Mouse (Mus musculus) heart, embryonic 12.5 days (tissue): ENCODE results near the gene Trp53bp2. TPM values are rescaled to one million over a fixed set of nuclear protein-coding genes. Genes with fewer than 3 reads are reported as not detected.

Experiments used
- ATAC-seq: fragments of 200-750 bp; cut with Nextera tagmentation; 2 replicates; pipeline ENCODE4 v1.8.0; 2017; ENCODE audit warnings: moderate TSS enrichment, moderate library complexity; ENCODE audit not compliant: insufficient number of reproducible peaks, low FRiP score
- H3K27ac ChIP-seq: fragments of 300-500 bp; sonication (generic); 2 replicates; pipeline ENCODE4 v1.5.1; 2016; ENCODE audit warnings: mild to moderate bottlenecking, moderate library complexity; ENCODE audit not compliant: poor library complexity, severe bottlenecking
- H3K27me3 ChIP-seq: fragments of 300-500 bp; sonication (generic); replicated peaks from 2 replicates; pipeline ENCODE4 v1.6.1; 2016; ENCODE audit warnings: mild to moderate bottlenecking, moderate library complexity
- H3K36me3 ChIP-seq: fragments of 300-500 bp; sonication (generic); 2 replicates; pipeline ENCODE4 v1.6.1; 2016; ENCODE audit warnings: mild to moderate bottlenecking, moderate library complexity
- H3K4me1 ChIP-seq: fragments of 300-500 bp; sonication (generic); replicated peaks from 2 replicates; pipeline ENCODE4 v1.6.1; 2016; ENCODE audit warnings: mild to moderate bottlenecking
- H3K4me2 ChIP-seq: fragments of 300-500 bp; sonication (generic); 2 replicates; pipeline ENCODE4 v1.6.1; 2016; ENCODE audit warnings: mild to moderate bottlenecking, moderate library complexity
- H3K4me3 ChIP-seq: fragments of 300-500 bp; sonication (generic); 2 replicates; pipeline ENCODE4 v1.5.1; 2016; ENCODE audit warnings: mild to moderate bottlenecking
- H3K9ac ChIP-seq: fragments of 300-500 bp; sonication (generic); 2 replicates; pipeline ENCODE4 v1.6.1; 2016; ENCODE audit warnings: mild to moderate bottlenecking, moderate library complexity
- H3K9me3 ChIP-seq: fragments of 300-500 bp; sonication (generic); replicated peaks from 2 replicates; pipeline ENCODE4 v1.6.1; 2016; ENCODE audit warnings: mild to moderate bottlenecking, moderate library complexity
- WGBS: fragments of 180-500 bp; shearing (Covaris S2); methylation state at CpG from one replicate; pipeline ENCODE4 v1.1.7; 2016; 5-methylcytosine and 5-hydroxymethylcytosine counted together
- polyA plus RNA-seq: library from polyadenylated mRNA; unstranded; fragments of >200 nt; fragmentation: Nextera tagmentation; extraction: Ambion mirVana; gene quantifications from 2 replicates; pipeline ENCODE4 v1.2.1, GENCODE M21; 2016

Trp53bp2 gene
- polyA plus RNA-seq, 1 experiment from 2014 or later = 18.9 TPM

GRCm38 (mm10) chr1:182408243-182408642 lies 729 bp upstream of the Trp53bp2 start:
- Histone ChIP-seq H3K4me2 (peak overlapping the region; percentile 71), H3K27me3 (no peaks in the 10 kb centered on the region), H3K9me3 (no peaks in the 10 kb centered on the region), H3K27ac (peak overlapping the region; percentile 88), H3K4me1 (peaks cover 21% of the 10 kb centered on the region), H3K9ac (peak overlapping the region; percentile 93), H3K36me3 (no peaks in the 10 kb centered on the region), H3K4me3 (peak overlapping the region; percentile 85)
- no peak for ATAC-seq
- WGBS = 3% methylated on average over 13 of the region's 13 CpGs

DNA sequence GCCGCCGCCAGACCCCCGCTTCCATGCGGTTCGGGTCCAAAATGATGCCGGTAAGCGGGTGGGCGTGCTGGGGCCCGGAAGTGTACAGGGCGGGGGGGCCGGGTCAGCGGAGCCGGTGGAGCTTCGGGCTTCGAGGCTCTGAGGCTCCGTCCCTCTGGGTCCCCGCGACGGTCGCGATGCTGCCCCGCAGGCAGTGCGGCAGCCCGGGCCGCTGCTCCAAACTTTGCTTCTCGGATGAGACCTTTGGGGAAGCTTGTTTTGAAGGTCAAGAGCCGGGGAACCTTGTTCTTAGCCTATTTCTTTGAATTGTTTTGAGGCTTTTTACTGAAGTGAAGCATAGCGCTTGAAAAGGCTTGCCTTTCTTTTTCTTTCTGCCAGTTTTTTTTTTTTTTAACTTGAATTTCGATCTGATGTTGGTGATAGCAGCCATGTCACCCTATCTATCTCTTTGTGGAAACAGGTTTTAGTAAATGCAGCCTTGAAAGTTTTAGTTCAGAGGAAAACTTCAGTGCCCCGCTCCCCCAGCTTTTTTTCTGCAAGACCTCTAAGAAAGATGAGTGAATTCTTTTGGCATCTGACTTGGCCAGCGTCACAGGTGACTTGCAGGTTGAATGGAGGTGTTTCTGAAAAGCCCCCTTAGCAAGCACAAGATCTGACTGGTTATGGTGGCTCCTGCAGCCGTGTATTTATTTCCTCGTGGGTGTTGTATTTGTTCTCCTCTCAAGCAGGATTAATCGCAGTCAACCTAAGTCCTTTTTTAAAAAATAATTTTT lies 615 bp downstream of the Trp53bp2 start:
- 1% methylated on average over 33 of the region's 34 CpGs for WGBS
- no peaks in the 10 kb centered on the region for H3K9me3 ChIP-seq
- H3K4me3 ChIP-seq = peak overlapping the region; percentile 85
- peak overlapping the region; percentile 93 for H3K9ac ChIP-seq
- H3K36me3 ChIP-seq = no peaks in the 10 kb centered on the region
- peaks cover 25% of the 10 kb centered on the region for H3K4me1 ChIP-seq
- H3K4me2 ChIP-seq = peak overlapping the region; percentile 71
- no peaks in the 10 kb centered on the region for H3K27me3 ChIP-seq
- ATAC-seq = peak; percentile 73
- peak overlapping the region; percentile 87 for H3K27ac ChIP-seq

DNA sequence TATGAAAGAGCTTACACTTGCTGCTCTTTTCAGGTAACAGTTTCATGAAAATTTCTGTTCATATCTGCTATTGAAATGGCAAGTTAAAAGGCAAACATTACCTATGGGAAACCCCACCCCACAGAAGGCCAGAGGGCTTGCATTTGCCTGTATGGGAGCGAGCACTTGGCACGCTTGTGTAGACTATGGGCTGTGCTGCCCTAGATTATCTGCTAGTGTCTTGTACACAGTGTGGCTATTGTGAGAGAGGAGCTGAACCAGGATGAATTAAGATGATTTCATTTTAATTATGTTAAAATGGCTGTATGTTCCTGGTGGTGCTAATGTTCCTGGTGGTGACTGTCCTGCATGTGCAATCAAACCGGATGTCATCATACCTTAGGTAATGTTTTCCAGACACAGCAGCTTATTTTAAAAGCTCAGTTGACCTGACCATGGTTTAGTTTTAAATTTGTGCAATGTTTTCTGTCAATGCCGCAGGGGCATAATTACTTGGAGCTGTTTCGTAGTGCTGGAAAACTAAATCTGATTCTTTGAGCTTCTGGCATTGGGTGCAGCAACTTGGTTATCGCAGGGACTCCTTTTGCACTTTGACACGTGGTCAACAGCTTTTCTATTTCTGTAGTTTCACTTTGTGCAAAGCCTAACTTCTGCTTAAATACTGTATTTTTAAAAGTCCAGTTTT lies 3.8 kb downstream of the Trp53bp2 start:
- Histone ChIP-seq H3K27ac (peak overlapping the region; percentile 56), H3K27me3 (no peaks in the 10 kb centered on the region), H3K4me3 (no peak overlapping the region), H3K4me2 (peak overlapping the region; percentile 33; the same call in 1 of the 2 replicates), H3K9me3 (no peaks in the 10 kb centered on the region), H3K36me3 (no peaks in the 10 kb centered on the region), H3K4me1 (peaks cover 35% of the 10 kb centered on the region), H3K9ac (no peak overlapping the region)
- no peak for ATAC-seq
- 52% methylated on average over 7 of the region's 7 CpGs for WGBS

DNA sequence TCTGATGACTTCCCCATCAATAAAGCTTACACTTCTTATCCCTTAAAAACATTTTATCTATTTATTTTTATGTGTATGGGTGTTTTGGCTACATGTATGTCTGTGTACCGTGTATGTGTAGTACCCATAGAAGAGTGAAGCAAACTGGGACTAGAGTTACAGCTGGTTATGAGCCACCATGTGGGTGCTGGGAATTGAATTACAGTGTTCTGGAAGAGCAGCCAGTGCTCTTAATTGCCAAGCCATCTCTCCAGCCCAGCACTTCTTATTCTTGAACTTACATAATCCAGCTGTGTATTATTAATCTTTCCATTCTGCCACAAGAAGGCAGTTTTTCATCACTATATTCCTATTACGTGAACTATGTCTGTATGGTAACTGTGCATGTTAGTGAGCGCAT lies 10.5 kb downstream of the Trp53bp2 start:
- Histone ChIP-seq H3K4me1 (peaks cover 38% of the 10 kb centered on the region), H3K9me3 (no peaks in the 10 kb centered on the region), H3K4me2 (no peak overlapping the region), H3K36me3 (no peaks in the 10 kb centered on the region), H3K9ac (no peak overlapping the region), H3K4me3 (no peak overlapping the region), H3K27ac (no peak overlapping the region), H3K27me3 (no peaks in the 10 kb centered on the region)
- no peak for ATAC-seq
- whole genome bisulfite sequencing = 93% methylated on average over 3 of the region's 3 CpGs

DNA sequence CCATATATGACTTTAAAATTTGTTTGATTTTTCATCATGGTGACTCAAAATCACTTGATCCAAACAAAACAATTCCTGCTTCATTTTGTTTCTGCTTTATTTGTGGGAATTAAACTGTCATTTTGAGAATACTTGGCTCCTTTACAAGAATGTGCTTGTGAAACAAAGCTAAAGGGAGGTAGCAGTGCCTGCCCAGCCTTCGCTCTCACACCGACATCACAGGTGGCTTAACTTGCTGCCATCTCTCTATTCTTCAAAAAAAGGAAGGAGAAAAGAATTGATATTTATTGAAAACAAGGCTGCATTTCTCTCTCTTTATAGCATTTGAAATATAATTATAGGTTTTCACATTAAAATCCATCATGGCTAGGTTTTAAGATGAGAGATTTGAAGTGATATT lies 15.3 kb downstream of the Trp53bp2 start:
- Histone ChIP-seq H3K9ac (no peak overlapping the region), H3K27ac (no peak overlapping the region), H3K4me1 (peaks cover 44% of the 10 kb centered on the region), H3K4me3 (no peak overlapping the region), H3K27me3 (no peaks in the 10 kb centered on the region), H3K9me3 (no peaks in the 10 kb centered on the region), H3K36me3 (peaks cover 5% of the 10 kb centered on the region), H3K4me2 (no peak overlapping the region)
- no peak for ATAC-seq
- WGBS = 83% methylated on average over 2 of the region's 2 CpGs

GRCm38 (mm10) chr1:182425176-182425575 lies 16.2 kb downstream of the Trp53bp2 start:
- Histone ChIP-seq H3K27ac (no peak overlapping the region), H3K4me2 (no peak overlapping the region), H3K36me3 (peaks cover 14% of the 10 kb centered on the region), H3K27me3 (no peaks in the 10 kb centered on the region), H3K4me1 (peaks cover 41% of the 10 kb centered on the region), H3K9me3 (no peaks in the 10 kb centered on the region), H3K9ac (no peak overlapping the region), H3K4me3 (no peak overlapping the region)
- ATAC-seq = no peak
- 73% methylated on average over 3 of the region's 3 CpGs for WGBS

DNA sequence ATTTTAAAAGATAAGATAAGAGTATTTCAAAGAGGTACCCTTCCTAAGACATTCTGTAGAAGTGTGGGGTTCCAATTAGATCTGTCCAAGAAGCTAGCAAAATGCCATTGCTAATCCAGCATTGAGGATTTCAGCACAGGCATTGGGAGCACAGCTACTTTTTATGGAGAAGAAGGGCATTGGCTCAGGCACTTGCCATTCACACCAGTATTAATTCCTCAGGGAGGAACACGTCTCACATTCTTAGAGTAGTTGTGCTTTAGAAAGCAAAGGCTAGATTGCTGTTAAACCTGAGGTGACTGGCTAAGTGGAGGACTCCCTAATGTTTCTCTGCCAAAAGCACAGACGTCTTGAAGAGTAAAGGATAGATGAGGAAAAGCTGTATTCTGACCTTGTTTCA lies 17.5 kb downstream of the Trp53bp2 start:
- H3K27ac ChIP-seq = no peak overlapping the region
- no peak overlapping the region for H3K9ac ChIP-seq
- no peak overlapping the region for H3K4me2 ChIP-seq
- no peak for ATAC-seq
- H3K4me1 ChIP-seq = peaks cover 32% of the 10 kb centered on the region
- H3K4me3 ChIP-seq = no peak overlapping the region
- 42% methylated on average over 2 of the region's 2 CpGs for WGBS
- H3K36me3 ChIP-seq = peaks cover 16% of the 10 kb centered on the region
- H3K9me3 ChIP-seq = no peaks in the 10 kb centered on the region
- H3K27me3 ChIP-seq = no peaks in the 10 kb centered on the region

- peaks cover 26% of the 10 kb centered on the region for H3K4me1 ChIP-seq
- H3K36me3 ChIP-seq = peaks cover 26% of the 10 kb centered on the region
- no peaks in the 10 kb centered on the region for H3K27me3 ChIP-seq
- ATAC-seq = no peak
- H3K27ac ChIP-seq = no peak overlapping the region
- no peak overlapping the region for H3K4me2 ChIP-seq
- H3K9ac ChIP-seq = no peak overlapping the region
- H3K4me3 ChIP-seq = no peak overlapping the region
- 77% methylated on average over 1 of the region's 1 CpGs for WGBS
- no peaks in the 10 kb centered on the region for H3K9me3 ChIP-seq
Measured at GRCm38 (mm10) chr1:182427426-182427825, 18.5 kb downstream of the Trp53bp2 start.

GRCm38 (mm10) chr1:182429826-182430225 lies 20.9 kb downstream of the Trp53bp2 start:
- Histone ChIP-seq H3K4me3 (no peak overlapping the region), H3K27ac (no peak overlapping the region), H3K4me1 (peaks cover 25% of the 10 kb centered on the region), H3K36me3 (peaks cover 41% of the 10 kb centered on the region), H3K9me3 (no peaks in the 10 kb centered on the region), H3K4me2 (no peak overlapping the region), H3K27me3 (no peaks in the 10 kb centered on the region), H3K9ac (no peak overlapping the region)
- 85% methylated on average over 3 of the region's 3 CpGs for WGBS
- no peak for ATAC-seq

DNA sequence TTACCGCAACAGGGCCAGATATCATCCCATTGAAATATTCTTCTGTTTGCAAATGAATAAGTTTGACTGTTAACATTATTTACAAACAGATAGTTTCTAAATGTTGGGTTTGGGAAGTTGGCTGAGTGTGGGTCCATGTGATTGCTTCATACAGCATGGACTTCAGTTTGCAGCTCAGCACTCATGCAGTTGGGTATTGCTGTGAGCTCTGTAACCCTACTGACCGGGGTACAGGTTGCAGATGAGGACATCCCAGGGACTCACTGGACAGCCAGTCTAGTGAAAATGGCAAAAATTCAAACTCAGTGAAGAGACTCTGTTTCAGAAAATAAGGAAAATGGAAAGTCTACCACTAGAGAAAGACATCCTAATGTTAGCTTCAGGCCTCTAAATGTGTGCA lies 21.7 kb downstream of the Trp53bp2 start:
- H3K9me3 ChIP-seq = no peaks in the 10 kb centered on the region
- 93% methylated on average over 2 of the region's 2 CpGs for WGBS
- H3K36me3 ChIP-seq = peaks cover 44% of the 10 kb centered on the region
- peaks cover 18% of the 10 kb centered on the region for H3K4me1 ChIP-seq
- ATAC-seq = no peak
- H3K27me3 ChIP-seq = no peaks in the 10 kb centered on the region
- no peak overlapping the region for H3K9ac ChIP-seq
- no peak overlapping the region for H3K4me2 ChIP-seq
- no peak overlapping the region for H3K27ac ChIP-seq
- no peak overlapping the region for H3K4me3 ChIP-seq

DNA sequence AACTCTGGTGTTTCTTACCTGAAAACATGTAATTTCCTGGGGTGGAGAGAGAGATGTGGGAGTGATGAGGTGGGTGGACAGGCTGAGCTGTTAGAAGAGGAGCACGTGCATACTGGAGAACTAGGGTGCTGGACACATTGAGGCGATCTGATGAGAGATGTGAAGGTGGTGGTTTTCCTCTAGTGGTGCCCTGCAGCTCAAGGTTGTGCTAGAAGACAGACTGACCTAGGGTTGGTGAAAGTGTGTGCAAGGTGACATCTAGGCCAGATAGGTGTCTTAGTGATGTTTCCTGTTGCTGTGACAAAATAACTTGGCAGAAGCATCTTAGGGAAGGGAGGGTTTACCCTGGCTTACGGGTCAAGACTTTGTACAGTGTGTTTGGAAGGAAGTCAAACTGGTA lies 23.1 kb downstream of the Trp53bp2 start:
- peaks cover 52% of the 10 kb centered on the region for H3K36me3 ChIP-seq
- H3K9ac ChIP-seq = no peak overlapping the region
- no peak overlapping the region for H3K4me2 ChIP-seq
- 88% methylated on average over 3 of the region's 3 CpGs for WGBS
- H3K27me3 ChIP-seq = no peaks in the 10 kb centered on the region
- peaks cover 6% of the 10 kb centered on the region for H3K4me1 ChIP-seq
- H3K4me3 ChIP-seq = no peak overlapping the region
- H3K27ac ChIP-seq = no peak overlapping the region
- ATAC-seq = no peak
- H3K9me3 ChIP-seq = no peaks in the 10 kb centered on the region
